Mouse (Mus musculus): ENCODE results near the gene Arl10. TPM values are rescaled to one million over a fixed set of nuclear protein-coding genes. Genes with fewer than 3 reads are reported as not detected.

The Arl10 gene
- polyA plus RNA-seq (2015; fragmentation: Nextera tagmentation; extraction: Ambion mirVana) = 27.7 and 30.9 TPM in 2 replicates

- H3K27ac ChIP-seq = peak within 1 kb of the TSS; percentile 79
- peak within 1 kb of the TSS; percentile 78 for H3K4me3 ChIP-seq
- peak within 1 kb of the TSS; percentile 68 for H3K4me2 ChIP-seq
- WGBS = under 1% methylated on average over 55 of the region's 55 CpGs
- no peaks in the 10 kb centered on the region for H3K27me3 ChIP-seq
- peak; percentile 91 for ATAC-seq (ENCODE audit: borderline replicate concordance, extremely low read depth, low FRiP score, low TSS enrichment)
- H3K9ac ChIP-seq = peak within 1 kb of the TSS; percentile 74
- H3K9me3 ChIP-seq = no peaks in the 10 kb centered on the region
- H3K4me1 ChIP-seq = peaks cover 14% of the 10 kb centered on the region
- H3K36me3 ChIP-seq = peaks cover 23% of the 10 kb centered on the region
Observed at GRCm38 (mm10) chr13:54574854-54575481, at the start of gene Arl10. TSS of gene Arl10 (plus strand) at chr13:54575015.

GRCm38 (mm10) chr13:54527140-54527539, 47.7 kb upstream of the Arl10 start:
- WGBS = 84% methylated on average over 6 of the region's 6 CpGs
- Histone ChIP-seq H3K4me3 (no peak overlapping the region), H3K36me3 (peaks cover 52% of the 10 kb centered on the region), H3K9me3 (no peaks in the 10 kb centered on the region), H3K4me1 (no peaks in the 10 kb centered on the region), H3K4me2 (no peak overlapping the region), H3K27ac (no peak overlapping the region), H3K9ac (no peak overlapping the region), H3K27me3 (no peaks in the 10 kb centered on the region)
- ATAC-seq (ENCODE audit: borderline replicate concordance, extremely low read depth, low FRiP score, low TSS enrichment) = no peak

GRCm38 (mm10) chr13:54532134-54532533, 42.7 kb upstream of the Arl10 start:
- Histone ChIP-seq H3K9me3 (no peaks in the 10 kb centered on the region), H3K4me2 (no peak overlapping the region), H3K27me3 (no peaks in the 10 kb centered on the region), H3K4me3 (no peak overlapping the region), H3K27ac (no peak overlapping the region), H3K4me1 (no peaks in the 10 kb centered on the region), H3K36me3 (peaks cover 54% of the 10 kb centered on the region), H3K9ac (no peak overlapping the region)
- ATAC-seq (ENCODE audit: borderline replicate concordance, extremely low read depth, low FRiP score, low TSS enrichment) = no peak

GRCm38 (mm10) chr13:54548036-54548435, 26.8 kb upstream of the Arl10 start:
- H3K4me2 ChIP-seq = no peak overlapping the region
- no peaks in the 10 kb centered on the region for H3K27me3 ChIP-seq
- no peak overlapping the region for H3K27ac ChIP-seq
- ATAC-seq (ENCODE audit: borderline replicate concordance, extremely low read depth, low FRiP score, low TSS enrichment) = no peak
- no peak overlapping the region for H3K9ac ChIP-seq
- no peak overlapping the region for H3K4me3 ChIP-seq
- no peaks in the 10 kb centered on the region for H3K9me3 ChIP-seq
- no peaks in the 10 kb centered on the region for H3K4me1 ChIP-seq
- WGBS = 81% methylated on average over 7 of the region's 7 CpGs
- H3K36me3 ChIP-seq = peaks cover 53% of the 10 kb centered on the region

- peaks cover 85% of the 10 kb centered on the region for H3K36me3 ChIP-seq
Observed at GRCm38 (mm10) chr13:54556176-54556575, 18.6 kb upstream of the Arl10 start.

GRCm38 (mm10) chr13:54556796-54557195, 18.0 kb upstream of the Arl10 start:
- Histone ChIP-seq H3K4me1 (no peaks in the 10 kb centered on the region), H3K27me3 (no peaks in the 10 kb centered on the region), H3K36me3 (peaks cover 85% of the 10 kb centered on the region), H3K9ac (no peak overlapping the region), H3K9me3 (no peaks in the 10 kb centered on the region), H3K27ac (no peak overlapping the region), H3K4me2 (no peak overlapping the region), H3K4me3 (no peak overlapping the region)
- WGBS = 76% methylated on average over 3 of the region's 3 CpGs
- ATAC-seq (ENCODE audit: borderline replicate concordance, extremely low read depth, low FRiP score, low TSS enrichment) = no peak

More at GRCm38 (mm10) chr13:54556176-54556575, 18.6 kb upstream of the Arl10 start:
- ATAC-seq (ENCODE audit: borderline replicate concordance, extremely low read depth, low FRiP score, low TSS enrichment) = no peak
- WGBS = 87% methylated on average over 9 of the region's 9 CpGs
- no peaks in the 10 kb centered on the region for H3K4me1 ChIP-seq
- no peak overlapping the region for H3K9ac ChIP-seq
- no peak overlapping the region for H3K4me3 ChIP-seq
- H3K9me3 ChIP-seq = no peaks in the 10 kb centered on the region
- H3K27ac ChIP-seq = no peak overlapping the region
- no peaks in the 10 kb centered on the region for H3K27me3 ChIP-seq
- no peak overlapping the region for H3K4me2 ChIP-seq

- WGBS = 96% methylated on average over 1 of the region's 1 CpGs
- no peaks in the 10 kb centered on the region for H3K27me3 ChIP-seq
Observed at GRCm38 (mm10) chr13:54557652-54558051, 17.2 kb upstream of the Arl10 start.

GRCm38 (mm10) chr13:54559656-54560055, 15.2 kb upstream of the Arl10 start:
- peaks cover 10% of the 10 kb centered on the region for H3K4me1 ChIP-seq
- no peak overlapping the region for H3K4me3 ChIP-seq
- ATAC-seq (ENCODE audit: borderline replicate concordance, extremely low read depth, low FRiP score, low TSS enrichment) = no peak
- H3K27me3 ChIP-seq = no peaks in the 10 kb centered on the region
- H3K9me3 ChIP-seq = no peaks in the 10 kb centered on the region
- H3K9ac ChIP-seq = no peak overlapping the region
- 88% methylated on average over 2 of the region's 2 CpGs for WGBS
- H3K4me2 ChIP-seq = no peak overlapping the region
- H3K36me3 ChIP-seq = peaks cover 61% of the 10 kb centered on the region
- no peak overlapping the region for H3K27ac ChIP-seq

More at GRCm38 (mm10) chr13:54557652-54558051, 17.2 kb upstream of the Arl10 start:
- Histone ChIP-seq H3K9me3 (no peaks in the 10 kb centered on the region), H3K27ac (no peak overlapping the region), H3K4me2 (no peak overlapping the region), H3K9ac (no peak overlapping the region), H3K4me1 (no peaks in the 10 kb centered on the region), H3K36me3 (peaks cover 78% of the 10 kb centered on the region), H3K4me3 (no peak overlapping the region)
- no peak for ATAC-seq (ENCODE audit: borderline replicate concordance, extremely low read depth, low FRiP score, low TSS enrichment)

- 90% methylated on average over 7 of the region's 7 CpGs for WGBS
- Histone ChIP-seq H3K27me3 (no peaks in the 10 kb centered on the region), H3K4me1 (peaks cover 13% of the 10 kb centered on the region), H3K27ac (no peak overlapping the region), H3K4me2 (no peak overlapping the region), H3K4me3 (no peak overlapping the region), H3K9ac (no peak overlapping the region), H3K9me3 (no peaks in the 10 kb centered on the region), H3K36me3 (peaks cover 60% of the 10 kb centered on the region)
- no peak for ATAC-seq (ENCODE audit: borderline replicate concordance, extremely low read depth, low FRiP score, low TSS enrichment)
Observed at GRCm38 (mm10) chr13:54560608-54561007, 14.2 kb upstream of the Arl10 start.

- H3K9me3 ChIP-seq = no peaks in the 10 kb centered on the region
- no peaks in the 10 kb centered on the region for H3K27me3 ChIP-seq
- no peak for ATAC-seq (ENCODE audit: borderline replicate concordance, extremely low read depth, low FRiP score, low TSS enrichment)
- no peak overlapping the region for H3K4me3 ChIP-seq
- H3K9ac ChIP-seq = no peak overlapping the region
- H3K36me3 ChIP-seq = peaks cover 42% of the 10 kb centered on the region
- peaks cover 15% of the 10 kb centered on the region for H3K4me1 ChIP-seq
- H3K4me2 ChIP-seq = no peak overlapping the region
- WGBS = 78% methylated on average over 7 of the region's 7 CpGs
- no peak overlapping the region for H3K27ac ChIP-seq
Observed at GRCm38 (mm10) chr13:54562562-54562961, 12.3 kb upstream of the Arl10 start.

- Histone ChIP-seq H3K4me2 (peak overlapping the region; percentile 71), H3K4me1 (peaks cover 15% of the 10 kb centered on the region), H3K9ac (peak overlapping the region; percentile 96), H3K36me3 (peaks cover 23% of the 10 kb centered on the region), H3K9me3 (no peaks in the 10 kb centered on the region), H3K27ac (peak overlapping the region; percentile 44; the same call in 1 of the 2 replicates), H3K27me3 (no peaks in the 10 kb centered on the region), H3K4me3 (peak overlapping the region; percentile 98)
- 11% methylated on average over 37 of the region's 45 CpGs for WGBS
- ATAC-seq (ENCODE audit: borderline replicate concordance, extremely low read depth, low FRiP score, low TSS enrichment) = peak; percentile 41
Observed at GRCm38 (mm10) chr13:54564232-54565200, 10.3 kb upstream of the Arl10 start.

- Histone ChIP-seq H3K27ac (peak within 1 kb of the TSS; percentile 44; the same call in 1 of the 2 replicates), H3K4me3 (peak within 1 kb of the TSS; percentile 98), H3K4me2 (peak within 1 kb of the TSS; percentile 71), H3K36me3 (peaks cover 16% of the 10 kb centered on the region), H3K4me1 (peaks cover 15% of the 10 kb centered on the region), H3K9ac (peak within 1 kb of the TSS; percentile 96), H3K27me3 (no peaks in the 10 kb centered on the region), H3K9me3 (no peaks in the 10 kb centered on the region)
- WGBS = under 1% methylated on average over 27 of the region's 27 CpGs
- ATAC-seq (ENCODE audit: borderline replicate concordance, extremely low read depth, low FRiP score, low TSS enrichment) = peak; percentile 94
Observed at GRCm38 (mm10) chr13:54565201-54565581, 9.6 kb upstream of the Arl10 start, which contains the start of gene 4833439L19Rik. TSS of gene 4833439L19Rik (minus strand) at chr13:54565435.
